In the genomic region with DNA sequence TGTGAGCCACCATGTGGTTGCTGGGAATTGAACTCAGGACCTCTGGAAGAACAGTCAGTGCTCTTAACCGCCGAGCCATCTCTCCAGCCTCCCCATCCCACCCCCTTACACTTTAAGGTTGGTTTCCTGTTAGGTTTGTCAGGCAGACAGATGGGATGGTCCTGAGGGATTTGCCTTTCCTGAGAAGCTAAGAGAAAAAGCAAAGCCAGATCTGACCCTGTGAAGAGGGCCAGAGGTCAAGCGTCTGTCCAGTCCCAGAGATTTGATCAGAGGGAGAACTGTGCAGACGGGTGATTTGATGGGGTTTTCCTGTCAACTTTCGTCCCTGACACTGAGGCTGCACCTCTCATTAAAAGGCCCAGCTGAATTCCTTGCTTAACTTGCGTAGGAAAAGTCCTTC, we compare ENCODE assay signal across 10 mouse cellular contexts.
DNase-seq lines count a peak whose midpoint lies in the region; ATAC-seq and TF ChIP-seq lines count a peak whose summit lies in the region.
"Had no signal": no experiment of that assay in that cellular context is flagged by ENCODE, and none has a peak within 500 bp of the region (broad histone marks: within the 10 kb centered on the region; RNA-seq: fewer than 3 reads in every experiment).

No protein-coding gene starts in this region.

- no peak overlapping the region for H3K9ac ChIP-seq in forebrain, embryonic 14.5 days (ENCODE audit: low read length)
- no peak overlapping the region for H3K9ac ChIP-seq in forebrain, embryonic 16.5 days (replicated peaks; ENCODE audit: low read depth, low read length)
- H3K9ac ChIP-seq in heart, embryonic 16.5 days (ENCODE audit: low read length), result no peak overlapping the region
- no peak overlapping the region for H3K9ac ChIP-seq in neural tube, embryonic 15.5 days (replicated peaks)
- no peak overlapping the region for H3K9ac ChIP-seq in intestine, embryonic 16.5 days (ENCODE audit: low read depth, low read length)
- H3K9ac ChIP-seq: liver, embryonic 13.5 days had no signal

- TF ChIP-seq CTCF in layer of hippocampus, adult 2 months (conservative IDR thresholded peaks at IDR 0.05), result no peak

- H3K27me3 ChIP-seq in forebrain, embryonic 14.5 days (replicated peaks; ENCODE audit: control insufficient read depth, insufficient read depth, low read length), result no peaks in the 10 kb centered on the region
- no peaks in the 10 kb centered on the region for H3K27me3 ChIP-seq in forebrain, embryonic 16.5 days (replicated peaks; ENCODE audit: control insufficient read depth, insufficient read depth, low read length)
- no peaks in the 10 kb centered on the region for H3K27me3 ChIP-seq in heart, embryonic 16.5 days (ENCODE audit: control insufficient read depth, insufficient read depth, low read length)
- H3K27me3 ChIP-seq in neural tube, embryonic 15.5 days (replicated peaks), result no peaks in the 10 kb centered on the region
- H3K27me3 ChIP-seq in intestine, embryonic 16.5 days (replicated peaks; ENCODE audit: control insufficient read depth, insufficient read depth, low read length), result no peaks in the 10 kb centered on the region
- H3K27me3 ChIP-seq: liver, embryonic 13.5 days had no signal

- H3K36me3 ChIP-seq in forebrain, embryonic 14.5 days (ENCODE audit: control insufficient read depth, insufficient read depth, low read length), result no peaks in the 10 kb centered on the region
- no peaks in the 10 kb centered on the region for H3K36me3 ChIP-seq in forebrain, embryonic 16.5 days (ENCODE audit: control insufficient read depth, insufficient read depth)
- no peaks in the 10 kb centered on the region for H3K36me3 ChIP-seq in heart, embryonic 16.5 days (ENCODE audit: control insufficient read depth, insufficient read depth)
- H3K36me3 ChIP-seq in neural tube, embryonic 15.5 days, result no peaks in the 10 kb centered on the region
- H3K36me3 ChIP-seq in intestine, embryonic 16.5 days (ENCODE audit: control insufficient read depth, insufficient read depth, low read length), result no peaks in the 10 kb centered on the region
- H3K36me3 ChIP-seq: liver, embryonic 13.5 days had no signal

- H3K27ac ChIP-seq in forebrain, embryonic 14.5 days (ENCODE audit: low read depth, low read length), result 0 out of 2 replicates have a peak overlapping the region, but pooled peaks have one; percentile 99
- H3K27ac ChIP-seq in forebrain, embryonic 16.5 days (ENCODE audit: low read length), result no peak overlapping the region
- peak overlapping the region; percentile 98 for H3K27ac ChIP-seq in layer of hippocampus, adult 2 months
- peak overlapping the region; percentile 100 for H3K27ac ChIP-seq in heart, embryonic 16.5 days (ENCODE audit: low read length)
- peak overlapping the region; percentile 95 for H3K27ac ChIP-seq in neural tube, embryonic 15.5 days (replicated peaks)
- no peak overlapping the region for H3K27ac ChIP-seq in intestine, embryonic 16.5 days (ENCODE audit: low read length)
- H3K27ac ChIP-seq: liver, embryonic 13.5 days had no signal

- no peak for ATAC-seq in forebrain, embryonic 14.5 days
- no peak for ATAC-seq in forebrain, embryonic 16.5 days
- no peak for ATAC-seq in heart, embryonic 16.5 days (replicated peaks; ENCODE audit: extremely low read depth, insufficient read depth, low FRiP score)
- no peak for ATAC-seq in neural tube, embryonic 15.5 days (ENCODE audit: low FRiP score)
- ATAC-seq in intestine, embryonic 16.5 days, result no peak

- H3K4me3 ChIP-seq in forebrain, embryonic 14.5 days (ENCODE audit: low read depth, low read length), result no peak overlapping the region
- H3K4me3 ChIP-seq in forebrain, embryonic 16.5 days (replicated peaks; ENCODE audit: low read length), result no peak overlapping the region
- H3K4me3 ChIP-seq in layer of hippocampus, adult 2 months, result no peak overlapping the region
- no peak overlapping the region for H3K4me3 ChIP-seq in heart, embryonic 16.5 days (ENCODE audit: low read length)
- no peak overlapping the region for H3K4me3 ChIP-seq in neural tube, embryonic 15.5 days (replicated peaks)
- H3K4me3 ChIP-seq in intestine, embryonic 16.5 days (ENCODE audit: low read length), result no peak overlapping the region
- H3K4me3 ChIP-seq: liver, embryonic 13.5 days had no signal

- no peaks in the 10 kb centered on the region for H3K9me3 ChIP-seq in forebrain, embryonic 14.5 days (replicated peaks; ENCODE audit: control insufficient read depth, low read length)
- H3K9me3 ChIP-seq in forebrain, embryonic 16.5 days (ENCODE audit: control insufficient read depth, low read length), result no peaks in the 10 kb centered on the region
- H3K9me3 ChIP-seq in heart, embryonic 16.5 days (replicated peaks; ENCODE audit: control insufficient read depth, low read length), result no peaks in the 10 kb centered on the region
- H3K9me3 ChIP-seq in neural tube, embryonic 15.5 days (replicated peaks), result no peaks in the 10 kb centered on the region
- no peaks in the 10 kb centered on the region for H3K9me3 ChIP-seq in intestine, embryonic 16.5 days (ENCODE audit: control insufficient read depth, low read length)
- H3K9me3 ChIP-seq: liver, embryonic 13.5 days had no signal

- 89% methylated on average over 6 of the region's 6 CpGs for whole genome bisulfite sequencing in forebrain, embryonic 14.5 days
- 89% methylated on average over 6 of the region's 6 CpGs for WGBS in forebrain, embryonic 16.5 days
- 66% methylated on average over 6 of the region's 6 CpGs for whole genome bisulfite sequencing in heart, embryonic 16.5 days
- 78% methylated on average over 6 of the region's 6 CpGs for WGBS in neural tube, embryonic 15.5 days
- 75% methylated on average over 6 of the region's 6 CpGs for WGBS in intestine, embryonic 16.5 days

- DNase-seq in forebrain, embryonic 14.5 days (ENCODE audit: low spot score), result no peak
- no peak for DNase-seq in layer of hippocampus, adult 2 months (ENCODE audit: low spot score in 2 of 2)
- DNase-seq in layer of hippocampus, postnatal 10 days (ENCODE audit: low spot score in 2 of 2), result no peak
- no peak for DNase-seq in frontal cortex, adult 2 months (ENCODE audit: extremely low spot score in 1 of 2, low spot score in 1 of 2)
- DNase-seq: adrenal gland, postnatal 10 days; liver, embryonic 13.5 days had no signal

- no peak overlapping the region for H3K4me2 ChIP-seq in forebrain, embryonic 14.5 days (ENCODE audit: low read length)
- no peak overlapping the region for H3K4me2 ChIP-seq in forebrain, embryonic 16.5 days (ENCODE audit: low read length)
- no peak overlapping the region for H3K4me2 ChIP-seq in heart, embryonic 16.5 days (ENCODE audit: low read depth, low read length)
- H3K4me2 ChIP-seq in neural tube, embryonic 15.5 days, result no peak overlapping the region
- no peak overlapping the region for H3K4me2 ChIP-seq in intestine, embryonic 16.5 days (ENCODE audit: low read depth, low read length)
- H3K4me2 ChIP-seq: liver, embryonic 13.5 days had no signal

- H3K4me1 ChIP-seq in forebrain, embryonic 14.5 days (ENCODE audit: control insufficient read depth, insufficient read depth, low read length), result peaks cover 40% of the 10 kb centered on the region
- H3K4me1 ChIP-seq in forebrain, embryonic 16.5 days (replicated peaks; ENCODE audit: control insufficient read depth, insufficient read depth, low read length), result peaks cover 46% of the 10 kb centered on the region
- H3K4me1 ChIP-seq in heart, embryonic 16.5 days (ENCODE audit: control insufficient read depth, insufficient read depth, low read length), result peaks cover 51% of the 10 kb centered on the region
- H3K4me1 ChIP-seq in neural tube, embryonic 15.5 days, result peaks cover 54% of the 10 kb centered on the region
- H3K4me1 ChIP-seq in intestine, embryonic 16.5 days (ENCODE audit: control insufficient read depth, insufficient read depth, low read length), result peaks cover 43% of the 10 kb centered on the region

Comparison
In these comparisons a context has a peak if more than half of its experiments do, and no peak if none do; other contexts are left out.
1. H3K27ac ChIP-seq: peak in forebrain, embryonic 14.5 days (single experiment), layer of hippocampus, adult 2 months (single experiment), heart, embryonic 16.5 days (single experiment) and neural tube, embryonic 15.5 days (single experiment); none in forebrain, embryonic 16.5 days (single experiment) and intestine, embryonic 16.5 days (single experiment).